Mouse (Mus musculus) liver, embryonic 14.5 days (tissue): Measurements from ENCODE around the gene Rab6a.

ENCODE experiments used
- CTCF ChIP-seq: IDR thresholded peaks from 2 replicates; pipeline ENCODE4 v1.5.1; 2016; ENCODE audit warnings: antibody characterized with exemption, low read depth, control low read depth
- EP300 ChIP-seq: IDR thresholded peaks from 2 replicates; pipeline ENCODE4 v1.6.1; 2016; ENCODE audit warnings: antibody characterized with exemption, low read depth

- TF ChIP-seq CTCF (no peak), EP300 (no peak)
These were observed 16.7 kb upstream of the Rab6a start for GRCm38 (mm10) chr7:100590504-100590844.
